Mouse (Mus musculus) kidney, adult 2 months (tissue): ENCODE data around the gene Ewsr1. TPM values are rescaled to one million over a fixed set of nuclear protein-coding genes. Genes with fewer than 3 reads are reported as not detected.

ENCODE experiments used
- DNase-seq: peaks from one replicate; pipeline ENCODE4 v3.0.0; 2021
- H3K27ac ChIP-seq: fragments of 200-500 bp; 2 replicates; pipeline ENCODE4 v1.5.1; 2012; ENCODE audit warnings: low read depth, low read length, control low read depth, inconsistent platforms; ENCODE audit not compliant: insufficient read depth
- H3K27me3 ChIP-seq: fragments of 200-500 bp; replicated peaks from 2 replicates; pipeline ENCODE4 v1.6.1; 2012; ENCODE audit warnings: mild to moderate bottlenecking, moderate library complexity, low read length, inconsistent platforms; ENCODE audit not compliant: control insufficient read depth, insufficient read depth
- H3K36me3 ChIP-seq: fragments of 200-500 bp; 2 replicates; pipeline ENCODE4 v1.6.1; 2012; ENCODE audit warnings: mild to moderate bottlenecking, moderate library complexity, low read length, inconsistent platforms; ENCODE audit not compliant: control insufficient read depth, insufficient read depth
- H3K4me1 ChIP-seq: fragments of 200-500 bp; 2 replicates; pipeline ENCODE4 v1.6.1; 2011; ENCODE audit warnings: low read length; ENCODE audit not compliant: control insufficient read depth, insufficient read depth
- H3K4me3 ChIP-seq: fragments of 200-500 bp; 2 replicates; pipeline ENCODE4 v1.5.1; 2011; ENCODE audit warnings: mild to moderate bottlenecking, low read depth, low read length, control low read depth; ENCODE audit not compliant: insufficient read depth
- CTCF ChIP-seq: fragments of 200-500 bp; conservative IDR thresholded peaks from 2 replicates; pipeline ENCODE4 v1.5.1; 2011; ENCODE audit warnings: low read depth, mild to moderate bottlenecking, control low read depth, low read length, moderate library complexity, mixed read lengths; ENCODE audit not compliant: insufficient read depth, insufficient read length
- POLR2A ChIP-seq: fragments of 200-500 bp; IDR thresholded peaks from one replicate; pipeline ENCODE4 v1.6.1; 2011; ENCODE audit warnings: low read depth, low read length, control low read depth
- WGBS: fragments of 180-500 bp; shearing (Covaris S2); methylation state at CpG from one replicate; pipeline ENCODE4 v1.1.7; 2018; 5-methylcytosine and 5-hydroxymethylcytosine counted together
- polyA plus RNA-seq: library from polyadenylated mRNA; depleted of rRNA; stranded (reverse); fragments of >200 nt; gene quantifications from 2 replicates; pipeline ENCODE4 v1.2.3, GENCODE M21; 2012

Ewsr1 gene
- polyA plus RNA-seq, 1 experiment: 218 TPM

DNA sequence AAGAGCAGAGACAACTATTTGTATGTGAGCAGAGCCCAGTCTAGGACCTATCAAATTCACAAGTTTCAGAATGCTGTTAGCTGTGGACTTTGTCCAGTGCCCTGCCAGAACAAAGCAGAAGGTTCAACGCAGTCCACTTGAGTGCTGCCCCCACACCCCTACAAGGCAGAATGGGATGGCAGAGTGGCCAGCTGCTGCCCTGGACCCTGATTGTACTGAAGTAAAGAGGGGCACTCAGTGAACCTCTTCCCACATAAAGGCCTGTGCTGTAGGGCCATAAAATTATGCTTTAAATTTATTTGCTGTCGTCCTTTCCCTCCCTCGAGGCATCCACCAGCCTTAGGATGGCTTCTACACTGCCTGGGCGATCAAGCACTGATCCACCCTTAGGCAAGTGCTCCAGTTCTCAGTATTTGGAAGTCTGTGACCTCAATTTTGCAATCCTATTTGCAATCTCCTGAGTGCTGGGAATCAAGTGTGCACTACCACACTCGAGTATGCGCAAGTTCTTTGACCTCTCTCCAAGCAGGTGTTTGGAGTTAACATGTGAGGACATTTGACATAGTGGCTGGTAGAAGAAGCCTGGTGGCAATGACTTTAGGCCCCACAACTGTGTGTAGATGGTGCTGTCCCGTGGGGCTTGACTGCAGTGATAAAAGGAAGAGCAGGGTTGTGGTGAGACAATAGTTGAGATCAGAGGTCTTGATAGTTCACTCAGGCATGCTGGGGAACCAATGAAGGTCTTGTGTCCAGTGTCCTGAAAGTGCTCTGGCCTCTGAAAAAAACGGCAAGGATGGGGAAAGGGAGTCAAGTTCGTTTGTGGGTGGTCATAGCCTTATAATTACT is 30.7 kb downstream of the Ewsr1 start:
- no peak for TF ChIP-seq CTCF
- no peak for TF ChIP-seq POLR2A
- no peaks in the 10 kb centered on the region for H3K27me3 ChIP-seq
- 48% methylated on average over 9 of the region's 9 CpGs for WGBS
- H3K36me3 ChIP-seq: peaks cover 15% of the 10 kb centered on the region
- H3K4me3 ChIP-seq: no peak overlapping the region
- peaks cover 15% of the 10 kb centered on the region for H3K4me1 ChIP-seq
- H3K27ac ChIP-seq: no peak overlapping the region
- no peak for DNase-seq

DNA sequence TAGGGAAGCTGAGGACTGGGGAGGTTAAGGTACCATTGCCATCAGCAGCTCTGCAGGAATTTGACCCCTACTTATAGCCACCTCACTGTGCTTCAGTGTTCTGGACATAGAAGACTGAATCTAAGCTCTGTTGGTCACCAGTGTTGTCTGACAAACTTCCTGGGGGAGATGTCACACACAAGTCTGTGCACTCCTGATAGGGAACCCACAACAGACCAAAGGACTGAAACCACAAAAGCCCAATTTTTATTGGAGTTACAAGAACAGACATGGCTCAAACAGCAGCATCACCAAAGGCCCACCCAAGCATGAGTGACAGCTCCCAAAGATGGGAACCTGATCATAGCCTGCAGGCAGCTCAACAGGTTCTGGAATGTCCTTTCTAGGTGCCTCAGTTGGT is 32.0 kb downstream of the Ewsr1 start:
- Histone ChIP-seq H3K36me3 (peaks cover 8% of the 10 kb centered on the region), H3K27me3 (no peaks in the 10 kb centered on the region), H3K4me3 (no peak overlapping the region), H3K27ac (no peak overlapping the region), H3K4me1 (peaks cover 18% of the 10 kb centered on the region)
- DNase-seq: no peak
- TF ChIP-seq CTCF (no peak), POLR2A (no peak)

DNA sequence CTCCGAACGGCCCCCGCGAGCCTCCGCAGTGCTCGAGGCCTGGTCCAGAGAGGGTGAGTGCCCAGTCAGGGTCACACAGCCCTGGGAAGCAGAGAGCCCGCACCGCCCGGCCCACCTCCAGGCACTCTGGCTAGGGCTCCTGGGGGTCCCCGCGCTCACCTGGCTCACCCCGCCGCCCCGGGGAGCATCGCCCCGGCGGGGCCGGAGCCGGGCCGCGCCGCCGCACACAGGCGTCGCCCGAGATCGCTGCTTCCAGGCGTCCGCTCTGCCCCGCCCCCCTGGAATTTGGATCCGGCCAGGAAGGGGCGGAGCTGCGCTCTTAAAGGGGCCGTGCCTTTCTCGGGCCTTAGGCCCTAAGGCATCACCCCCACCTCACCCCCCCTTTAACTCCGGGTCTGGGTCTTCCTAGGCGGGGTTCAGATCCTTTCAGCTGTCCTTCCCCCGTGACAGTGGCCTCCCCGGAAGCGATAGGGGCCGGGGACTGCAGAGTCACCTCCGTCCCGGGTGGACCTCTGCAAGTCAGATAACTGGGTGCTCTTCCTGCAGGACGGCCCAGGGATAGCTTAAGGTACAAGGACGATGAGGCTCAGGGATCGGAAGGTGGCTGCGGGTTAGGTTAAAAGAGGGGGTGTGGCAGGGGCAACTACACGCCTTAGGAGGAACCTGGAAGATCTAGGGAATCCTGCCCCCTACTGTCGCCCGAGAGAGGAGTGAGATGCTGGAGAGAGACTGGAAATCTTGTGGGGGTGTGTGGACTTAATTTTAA is 33.8 kb downstream of the Ewsr1 start, which contains the start of gene Gas2l1:
Gene Gas2l1, minus strand, starts transcription at position 272 of the 766 bp plus-strand sequence.
- TF ChIP-seq CTCF (peak; percentile 75), POLR2A (no peak)
- peak; percentile 95 for DNase-seq
- H3K4me3 ChIP-seq: peak within 1 kb of the TSS; percentile 75
- H3K27ac ChIP-seq: peak within 1 kb of the TSS; percentile 44; the same call in 1 of the 2 replicates
- under 1% methylated on average over 47 of the region's 50 CpGs for WGBS
- peaks cover 3% of the 10 kb centered on the region for H3K36me3 ChIP-seq
- peaks cover 19% of the 10 kb centered on the region for H3K4me1 ChIP-seq
- H3K27me3 ChIP-seq: no peaks in the 10 kb centered on the region

GRCm38 (mm10) chr11:5064282-5065055 is 34.6 kb downstream of the Ewsr1 start:
- Histone ChIP-seq H3K4me3 (peak overlapping the region; percentile 75), H3K27me3 (no peaks in the 10 kb centered on the region), H3K4me1 (peaks cover 19% of the 10 kb centered on the region), H3K27ac (no peak overlapping the region), H3K36me3 (peaks cover 2% of the 10 kb centered on the region; the same call in 1 of the 2 replicates)
- no peak for TF ChIP-seq CTCF
- TF ChIP-seq POLR2A: no peak
- 19% methylated on average over 38 of the region's 38 CpGs for WGBS
- DNase-seq: no peak

- H3K36me3 ChIP-seq: no peaks in the 10 kb centered on the region
- 77% methylated on average over 31 of the region's 31 CpGs for WGBS
- H3K4me3 ChIP-seq: peak overlapping the region; percentile 75; the same call in 1 of the 2 replicates
- no peaks in the 10 kb centered on the region for H3K27me3 ChIP-seq
- DNase-seq: no peak
- H3K4me1 ChIP-seq: peaks cover 21% of the 10 kb centered on the region
- TF ChIP-seq CTCF: no peak
- TF ChIP-seq POLR2A: no peak
- H3K27ac ChIP-seq: no peak overlapping the region
Measured at GRCm38 (mm10) chr11:5063561-5064281, 35.3 kb downstream of the Ewsr1 start.

DNA sequence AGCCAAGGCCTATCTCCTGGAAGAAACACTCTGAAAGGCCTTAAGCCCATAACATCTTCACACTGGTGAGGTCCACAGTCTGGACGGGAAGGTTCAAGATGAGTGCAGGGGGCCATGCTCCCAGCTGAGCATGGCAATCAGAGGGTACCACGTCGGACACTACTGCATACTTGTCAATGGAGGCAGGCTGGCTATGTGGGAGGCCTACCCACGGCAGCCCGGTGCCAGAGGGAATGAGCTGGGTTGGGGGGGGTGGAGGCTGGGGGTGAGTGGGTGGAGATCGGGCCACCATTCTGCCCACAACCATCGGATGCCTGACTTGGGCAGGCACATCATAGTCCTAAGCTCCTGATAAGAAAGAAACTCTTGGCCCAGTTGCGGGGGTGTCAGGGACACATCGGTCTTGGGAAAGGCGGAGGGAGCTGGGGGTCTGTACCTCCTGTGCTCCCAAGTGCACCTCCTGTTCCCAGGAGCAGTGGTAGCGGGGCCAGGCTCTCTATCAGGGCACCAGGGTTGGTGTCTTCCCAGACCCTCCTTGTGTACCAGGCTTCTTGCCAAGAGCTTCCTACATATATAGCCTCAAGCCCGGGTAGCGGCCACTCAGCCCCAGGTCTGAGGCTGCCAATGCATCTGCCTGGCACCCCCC is 36.1 kb downstream of the Ewsr1 start:
- no peak for DNase-seq
- H3K4me1 ChIP-seq: peaks cover 16% of the 10 kb centered on the region
- WGBS: 83% methylated on average over 13 of the region's 13 CpGs
- TF ChIP-seq CTCF: no peak
- TF ChIP-seq POLR2A: no peak
- no peaks in the 10 kb centered on the region for H3K27me3 ChIP-seq
- no peak overlapping the region for H3K4me3 ChIP-seq
- no peak overlapping the region for H3K27ac ChIP-seq
- no peaks in the 10 kb centered on the region for H3K36me3 ChIP-seq
